Mouse (Mus musculus) testis, adult 2 months (tissue): ENCODE measurements around the gene Dnajb2.

Experiments
- CTCF ChIP-seq: fragments of 200-500 bp; IDR thresholded peaks from 2 replicates; pipeline ENCODE4 v1.5.1; 2012; ENCODE audit warnings: low read depth, mild to moderate bottlenecking, inconsistent platforms, low read length, moderate library complexity; ENCODE audit not compliant: control insufficient read depth, insufficient read depth, insufficient replicate concordance
- POLR2A ChIP-seq: fragments of 200-500 bp; IDR thresholded peaks from 2 replicates; pipeline ENCODE4 v1.6.1; 2012; ENCODE audit warnings: low read depth, mild to moderate bottlenecking, inconsistent platforms, low read length, moderate library complexity; ENCODE audit not compliant: control insufficient read depth

GRCm38 (mm10) chr1:75247071-75247930, 11.1 kb downstream of the Dnajb2 start:
- TF ChIP-seq POLR2A: no peak
- no peak for TF ChIP-seq CTCF
